Mouse (Mus musculus): ENCODE results near the gene Csdc2.

The Csdc2 gene

DNA sequence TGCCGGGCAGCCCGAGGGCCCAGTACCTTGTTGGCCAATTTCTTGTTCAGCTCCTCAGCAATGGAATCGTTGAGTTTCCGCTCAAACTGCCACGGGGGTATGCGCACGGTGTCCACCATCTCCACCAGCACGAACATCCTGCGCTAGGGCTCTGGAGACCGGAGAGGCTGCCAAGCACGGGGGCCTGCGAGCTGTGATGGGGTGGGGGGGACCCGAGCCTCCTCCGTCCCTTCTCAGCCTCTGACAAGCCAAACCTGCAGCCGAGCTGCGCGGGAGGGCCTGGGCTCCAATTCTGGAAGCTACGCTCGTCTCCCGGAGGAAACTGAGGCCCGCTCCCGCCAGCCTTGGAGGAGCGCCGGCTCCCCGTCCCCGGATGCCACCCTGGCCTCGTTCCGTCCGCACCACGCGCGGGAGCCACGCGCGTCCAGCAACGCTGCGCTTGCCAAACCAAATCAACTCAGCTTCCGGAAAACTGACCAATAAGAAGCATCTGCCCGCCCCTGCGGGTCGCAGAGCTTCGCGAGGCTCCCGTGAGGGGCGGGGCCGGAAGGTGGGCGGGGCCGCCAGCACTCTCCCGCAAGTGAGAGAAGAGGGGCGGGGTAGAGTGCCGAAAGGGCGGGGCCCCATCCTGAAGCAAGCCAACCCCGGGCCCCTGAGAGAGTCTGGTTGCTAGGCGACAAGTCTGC, 10.7 kb upstream of the Csdc2 start, which contains the start of gene Polr3h:
Gene Polr3h, minus strand, starts transcription at position 481 of the 686 bp plus-strand sequence.
- DNase-seq = peak; percentile 95 to 96

DNA sequence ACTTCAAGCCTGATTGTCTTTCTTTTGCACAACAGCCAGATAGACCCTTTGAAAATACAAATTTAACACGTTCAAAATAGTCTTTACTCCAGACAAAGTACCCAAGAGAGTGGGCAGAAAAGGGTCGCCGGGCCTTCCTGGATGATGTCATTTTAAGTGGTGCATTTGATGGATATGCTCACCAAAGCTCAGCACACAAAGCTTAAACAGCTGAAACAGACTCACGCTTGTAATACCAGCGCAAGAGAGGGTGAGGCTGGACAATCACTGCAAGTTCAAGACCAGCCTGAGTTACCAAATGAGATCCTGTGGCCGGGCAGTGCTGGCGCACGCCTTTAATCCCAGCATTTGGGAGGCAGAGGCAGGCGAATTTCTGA, 10.1 kb upstream of the Csdc2 start:
- DNase-seq = no peak

DNA sequence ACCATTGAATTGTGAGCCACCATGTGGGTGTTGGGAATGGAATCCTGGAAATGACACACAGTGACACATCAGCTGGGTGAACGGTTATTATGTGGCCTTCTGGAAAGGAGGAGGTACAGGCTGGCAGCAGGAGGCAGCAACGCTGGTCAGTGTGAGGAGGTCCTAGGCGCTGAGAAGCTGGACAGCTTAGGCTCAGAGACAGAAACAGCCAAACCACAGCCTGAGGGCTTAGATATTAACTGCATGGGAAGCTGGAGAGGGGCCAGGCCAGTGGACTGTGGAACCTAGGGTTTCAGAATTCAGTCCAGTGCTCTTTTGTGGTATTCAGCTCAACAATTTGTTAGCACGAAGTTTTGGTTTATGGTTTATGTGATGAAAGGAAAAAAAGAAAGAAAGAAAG, 8.8 kb upstream of the Csdc2 start:
- DNase-seq = peak; percentile 82 to 88

DNA sequence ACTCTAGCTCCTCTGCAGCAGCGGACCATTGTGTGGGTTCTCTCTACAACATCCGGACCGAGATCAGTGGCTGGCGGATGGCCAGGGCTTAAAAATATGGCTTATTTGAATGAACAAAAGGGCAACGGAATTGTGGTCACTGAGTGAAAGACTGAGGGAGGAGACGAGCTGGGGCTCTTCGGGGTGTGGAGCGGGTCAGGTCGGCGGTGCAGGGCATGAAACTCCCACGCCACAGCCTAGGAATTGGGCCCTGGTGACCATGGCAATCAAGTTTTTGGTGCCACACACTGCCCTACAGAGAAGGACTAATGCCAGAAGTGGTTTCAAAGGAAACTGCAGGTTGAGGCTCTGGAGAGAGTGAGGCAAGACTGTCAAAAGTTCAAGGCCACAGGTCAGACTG, 8.3 kb upstream of the Csdc2 start:
- DNase-seq = peak; percentile 61 to 74

DNA sequence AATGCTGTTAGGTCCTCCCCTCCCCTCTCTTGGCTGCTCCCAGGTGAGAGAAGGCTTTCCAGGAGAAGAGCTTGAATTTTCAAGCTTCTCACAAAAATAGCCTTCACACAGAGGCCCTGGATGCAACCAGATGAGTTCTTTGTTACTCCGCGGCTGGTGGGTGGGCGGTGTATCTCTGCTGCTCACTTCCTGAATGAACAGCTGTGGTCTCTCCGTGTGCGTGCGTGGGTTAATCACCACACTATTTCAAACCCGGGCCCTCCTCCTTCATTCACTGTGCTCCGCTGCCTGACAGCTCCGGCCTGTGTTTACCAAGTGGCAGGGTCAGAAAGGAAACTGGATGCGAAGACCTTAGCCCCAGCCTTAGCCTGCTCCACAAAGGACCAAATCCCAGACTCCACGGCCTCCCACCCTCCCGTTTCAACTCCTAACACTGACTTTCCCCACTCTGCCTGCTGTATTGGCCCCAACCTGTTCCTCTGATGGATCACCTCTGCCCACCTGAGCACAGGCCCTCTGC, 3.5 kb upstream of the Csdc2 start:
- no peak for DNase-seq

DNA sequence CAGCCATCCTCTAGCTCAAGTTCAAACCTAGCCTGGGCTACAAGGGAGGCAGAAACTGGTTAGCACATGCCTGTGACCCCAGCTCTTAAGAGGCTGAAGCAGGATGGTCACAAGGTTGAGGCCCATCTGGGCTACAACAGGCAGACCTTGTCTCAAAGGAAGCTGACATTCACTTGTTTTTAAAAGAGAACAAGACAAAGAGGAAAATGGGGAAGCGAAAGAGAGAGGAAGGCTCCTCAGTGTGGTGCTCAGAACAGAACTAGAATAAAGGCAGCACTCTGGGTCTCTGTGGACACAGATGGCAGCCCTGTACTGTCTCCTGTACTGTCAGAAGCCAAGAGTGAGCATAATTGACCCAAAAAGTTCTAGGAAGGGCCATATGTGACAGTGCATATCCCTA, 2.6 kb upstream of the Csdc2 start:
- no peak for DNase-seq

DNA sequence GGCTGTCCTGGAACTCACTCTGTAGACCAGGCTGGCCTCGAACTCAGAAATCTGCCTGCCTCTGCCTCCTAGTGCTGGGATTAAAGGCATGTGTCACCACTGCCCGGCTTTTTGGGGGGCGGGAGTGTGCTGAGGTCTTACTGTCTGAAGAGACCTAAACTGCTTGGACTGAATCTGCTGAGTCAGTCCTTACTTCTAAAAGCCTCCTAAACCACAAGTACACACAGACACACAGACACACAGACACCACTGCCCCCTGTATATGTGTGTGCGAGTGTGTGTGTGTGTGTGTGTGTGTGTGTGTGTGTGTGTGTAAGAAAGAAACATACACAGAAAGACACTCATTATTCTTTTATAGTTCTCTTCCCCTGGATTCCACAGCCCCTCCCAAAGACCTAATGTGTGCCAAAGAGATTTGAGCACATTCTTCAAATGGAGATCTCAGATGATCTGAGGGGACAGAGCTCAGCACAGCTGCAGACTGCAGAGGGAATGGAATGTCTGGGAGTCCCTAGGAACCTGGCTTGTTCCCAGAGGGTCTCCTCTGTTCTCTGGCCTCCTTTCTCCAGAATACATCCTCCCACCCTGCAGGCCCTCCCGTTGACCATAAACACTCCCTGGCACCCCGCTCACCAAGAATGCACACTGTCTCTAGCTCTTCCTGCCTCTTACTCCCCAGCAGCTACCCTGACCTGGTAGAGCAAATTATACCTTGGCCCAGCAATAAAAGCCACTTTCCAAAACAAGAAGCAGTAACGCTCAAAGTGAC, 506 bp upstream of the Csdc2 start:
- DNase-seq = no peak

DNA sequence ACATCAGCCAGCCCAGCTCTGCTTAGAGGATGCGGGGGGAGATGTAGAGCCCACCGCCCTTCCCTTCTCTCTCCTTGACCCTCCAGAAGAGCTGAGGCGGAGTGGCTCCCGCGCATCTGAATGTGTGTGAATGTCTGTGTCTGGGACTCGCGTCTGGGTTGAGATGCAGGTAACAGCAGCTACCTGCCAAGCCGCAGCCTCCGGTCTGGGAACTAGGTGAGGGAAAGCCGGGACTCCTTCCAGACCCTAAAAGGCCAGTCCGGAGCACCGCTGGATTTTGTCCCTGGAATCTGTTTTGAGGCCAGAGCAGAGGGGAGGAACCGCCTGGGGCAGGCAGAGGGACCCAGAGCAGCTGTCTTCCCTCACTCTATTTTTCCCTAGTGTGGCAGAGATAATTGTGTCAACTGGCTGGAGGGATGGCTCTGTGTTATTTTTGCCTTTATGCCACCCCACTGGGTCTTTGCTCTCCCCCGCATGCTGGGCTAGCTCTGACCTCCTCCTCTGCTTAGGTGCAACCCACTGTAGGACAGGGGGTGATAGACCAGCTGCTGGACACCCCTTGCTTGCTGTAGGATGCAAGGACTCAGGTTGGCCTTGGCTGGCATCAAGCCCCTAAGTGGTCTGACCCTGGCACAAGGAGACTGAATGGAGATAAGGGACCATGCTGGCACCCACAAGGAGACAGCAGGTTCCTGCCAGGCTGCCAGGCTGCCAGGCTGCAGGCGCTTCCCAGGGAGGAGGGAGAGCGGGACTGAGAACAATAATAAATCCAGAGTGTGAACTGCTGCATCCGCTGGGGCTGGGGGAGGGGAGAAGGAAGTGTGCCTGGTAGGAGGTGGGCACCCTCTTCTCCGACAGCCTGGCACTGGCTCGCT, 776 bp downstream of the Csdc2 start:
- no peak for DNase-seq

DNA sequence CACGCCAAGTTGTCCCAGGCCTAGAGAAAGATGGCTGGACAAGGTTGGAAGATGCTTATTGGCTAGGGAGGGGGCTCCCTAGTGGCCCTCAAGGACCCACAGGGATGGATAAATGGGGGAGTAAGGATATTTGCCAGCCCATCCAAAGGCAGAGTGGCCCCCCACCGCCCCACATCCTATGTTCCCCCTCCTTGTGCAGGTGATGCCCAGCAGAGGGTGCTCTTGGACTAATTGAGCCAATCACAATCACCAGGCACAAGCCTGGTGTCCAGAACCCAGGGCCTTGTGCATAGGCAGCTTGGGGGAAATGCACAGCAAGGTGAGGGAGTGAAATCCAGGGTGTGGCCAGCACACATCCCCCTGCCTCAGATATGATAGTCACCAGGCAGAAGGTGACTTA, 1.7 kb downstream of the Csdc2 start:
- DNase-seq = peak in 1 of 2 experiments; percentile 52

DNA sequence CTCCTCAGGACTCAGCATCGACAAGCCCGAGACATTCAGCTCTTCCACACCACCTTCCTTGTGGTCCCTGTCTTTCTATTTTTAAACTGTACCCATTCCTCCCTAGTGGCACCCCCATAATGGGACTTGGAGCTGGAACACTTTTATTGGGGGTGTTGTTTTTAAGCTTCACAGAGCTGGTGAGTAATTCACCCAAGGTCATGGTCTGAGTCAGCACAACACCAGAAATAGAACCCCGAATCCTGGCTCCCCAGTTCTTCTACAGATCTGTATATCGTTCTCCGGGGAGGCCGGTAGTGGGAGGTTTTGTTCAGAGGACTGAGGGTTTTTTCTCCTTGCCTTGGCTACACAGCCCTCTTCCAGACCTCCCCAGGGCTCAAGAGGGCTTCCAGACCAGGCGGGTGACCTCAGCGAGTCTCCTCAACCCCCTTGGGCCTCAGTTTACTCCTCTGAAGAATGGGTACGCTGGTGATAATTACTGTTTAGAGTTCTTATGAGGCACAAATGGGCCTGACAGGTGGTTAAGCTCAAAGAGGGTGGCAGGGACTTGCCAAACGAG, 2.7 kb downstream of the Csdc2 start:
- DNase-seq = no peak

DNA sequence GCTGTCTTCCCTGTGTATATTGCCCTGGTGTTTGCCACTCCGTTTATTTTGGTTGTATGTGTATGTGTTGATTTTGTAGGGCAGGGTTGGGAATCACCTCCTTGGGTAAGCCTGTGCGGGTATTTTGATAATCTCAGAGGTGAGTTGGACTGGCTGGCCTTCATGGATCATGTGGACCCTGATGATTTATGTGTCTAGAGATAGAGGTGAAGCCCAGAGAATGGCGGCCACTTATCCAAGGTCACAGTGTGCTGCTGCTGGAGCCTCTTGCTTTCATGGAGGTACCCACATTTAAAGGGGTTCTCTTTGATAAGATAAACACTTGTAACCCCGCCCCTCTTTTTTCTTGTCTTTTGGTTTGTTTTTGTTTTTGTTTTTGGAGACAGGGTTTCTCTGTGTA, 3.2 kb downstream of the Csdc2 start:
- no peak for DNase-seq

DNA sequence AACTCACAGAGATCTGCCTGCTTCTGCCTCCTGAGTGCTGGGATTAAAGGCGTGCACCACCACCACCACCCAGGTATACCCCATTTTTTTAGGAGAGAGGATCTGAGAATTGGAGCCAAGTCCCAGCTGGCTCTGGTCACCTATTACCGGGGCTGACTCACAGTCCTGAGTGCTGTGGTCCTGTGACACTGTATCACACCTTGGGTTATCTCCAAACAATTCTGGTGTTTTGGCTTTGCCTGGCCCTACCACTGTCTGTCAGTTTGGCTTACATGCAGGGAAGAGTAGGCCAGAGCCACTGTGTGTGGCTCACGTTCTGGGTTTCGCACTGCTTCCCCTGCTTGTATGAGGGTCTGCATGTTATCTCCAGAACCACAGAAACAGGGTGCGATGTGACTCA, 3.7 kb downstream of the Csdc2 start:
- DNase-seq = no peak

DNA sequence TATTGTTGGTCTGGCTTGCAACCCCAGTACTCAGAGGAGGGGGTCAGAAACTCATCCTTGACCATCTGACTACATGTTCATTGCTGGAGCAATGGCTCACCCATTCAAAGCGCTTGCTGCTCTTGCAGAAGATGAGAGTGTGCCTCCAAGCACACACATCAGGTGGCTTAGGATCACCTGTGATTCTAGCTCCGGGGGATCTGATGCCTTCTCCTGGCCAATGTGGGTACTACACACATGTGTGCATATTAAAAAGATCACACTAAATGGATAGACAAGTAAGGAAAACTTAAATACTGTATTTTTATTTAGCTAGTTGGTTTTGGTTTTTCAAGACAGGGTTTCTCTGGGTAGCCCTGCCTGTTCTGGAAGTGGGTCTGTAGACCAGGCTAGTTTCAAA, 4.5 kb downstream of the Csdc2 start:
- no peak for DNase-seq

DNA sequence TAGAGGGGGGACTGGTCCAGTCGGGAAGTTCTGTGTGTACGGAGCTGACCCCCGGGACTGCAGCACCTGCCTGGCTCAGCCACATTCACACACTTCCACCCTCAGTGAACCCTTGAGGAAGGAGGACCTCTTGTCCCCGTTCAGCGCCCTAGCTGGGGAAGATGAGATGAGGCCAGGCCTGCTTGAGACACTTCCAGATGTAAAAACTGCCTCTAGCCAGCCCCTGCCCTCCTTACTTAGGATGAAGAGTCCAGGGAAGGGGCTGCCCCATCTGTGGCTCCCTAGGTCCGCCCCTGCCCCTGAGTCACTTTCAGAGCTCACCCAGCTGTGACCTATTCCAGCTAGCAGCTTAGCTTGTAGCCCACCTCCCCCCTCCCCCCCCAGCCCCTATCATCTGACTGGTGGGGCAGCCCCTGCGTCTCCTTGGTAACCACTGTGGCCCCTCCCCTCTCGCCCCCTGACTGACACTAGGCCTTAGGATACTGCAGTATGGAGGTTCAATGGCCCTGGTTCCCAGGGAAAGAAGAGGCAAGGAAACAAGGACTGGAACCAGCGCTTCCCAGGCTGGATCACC, 6.7 kb downstream of the Csdc2 start:
- no peak for DNase-seq

DNA sequence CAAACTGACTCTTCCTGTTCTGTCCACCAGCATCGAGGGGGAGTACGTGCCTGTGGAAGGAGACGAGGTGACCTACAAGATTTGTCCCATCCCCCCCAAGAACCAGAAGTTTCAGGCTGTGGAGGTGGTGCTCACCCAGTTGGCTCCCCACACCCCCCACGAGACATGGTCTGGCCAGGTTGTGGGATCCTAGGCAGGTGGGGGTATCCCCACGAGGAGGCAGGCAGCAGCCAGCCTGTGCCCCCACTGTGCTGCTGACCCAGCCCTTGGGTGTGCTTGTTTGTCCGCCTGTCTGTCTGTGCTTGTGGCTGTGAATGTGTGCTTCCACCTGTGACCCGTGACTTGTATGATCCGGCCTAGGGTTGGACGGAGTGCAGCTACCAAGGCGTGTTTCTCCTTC, 12.5 kb downstream of the Csdc2 start:
- DNase-seq = no peak

DNA sequence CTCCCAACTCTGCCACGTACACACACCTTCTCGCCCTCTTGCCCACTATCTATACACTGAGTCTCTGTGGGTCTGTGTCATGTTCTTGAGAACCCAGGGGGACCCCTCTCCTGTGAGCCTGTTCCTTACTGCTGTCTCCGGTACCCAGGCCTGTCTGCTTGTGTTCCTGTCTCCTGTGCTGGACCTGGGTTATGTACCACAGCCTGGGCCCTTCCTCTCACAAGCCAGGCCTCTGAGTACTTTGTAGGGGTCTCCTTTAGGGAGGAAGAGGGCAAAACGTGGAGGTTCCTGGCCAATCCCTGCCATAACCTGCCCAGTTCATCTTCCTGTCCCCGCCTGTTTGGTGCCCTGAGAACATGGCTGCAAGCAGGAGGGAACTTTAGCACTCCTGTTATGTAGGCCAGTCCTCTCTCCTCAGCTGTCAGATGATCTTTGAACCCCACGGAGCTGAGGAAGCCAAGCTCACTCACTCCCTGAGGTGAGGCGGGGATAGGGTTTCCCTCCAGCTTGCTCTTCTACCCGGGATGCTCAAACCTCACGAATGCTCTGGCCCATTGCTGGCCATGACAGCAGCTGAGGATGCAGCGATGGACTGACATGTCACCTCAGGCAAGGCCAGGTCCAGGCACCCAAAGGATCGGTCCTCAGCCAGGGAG, 13.0 kb downstream of the Csdc2 start:
- DNase-seq = peak; percentile 50 to 57

DNA sequence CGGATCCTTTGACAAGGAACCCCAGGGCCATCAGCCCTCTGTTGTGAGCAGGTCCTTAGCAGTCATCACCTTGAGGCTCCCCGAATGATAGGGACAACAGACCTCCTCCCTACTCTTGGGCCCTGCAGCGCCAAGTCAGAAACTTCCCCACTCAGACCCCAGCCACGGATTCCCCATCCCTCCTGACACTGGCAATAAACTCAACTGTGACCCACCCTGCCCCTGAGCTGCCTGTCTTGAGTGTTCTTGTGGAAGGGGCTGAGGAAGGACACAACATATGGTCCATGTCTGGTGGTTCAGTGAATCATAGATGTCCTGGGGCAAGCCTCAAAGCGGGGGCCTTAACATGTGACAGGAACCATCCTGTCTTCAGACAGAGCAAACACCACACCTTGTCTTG, 14.2 kb downstream of the Csdc2 start:
- no peak for DNase-seq

DNA sequence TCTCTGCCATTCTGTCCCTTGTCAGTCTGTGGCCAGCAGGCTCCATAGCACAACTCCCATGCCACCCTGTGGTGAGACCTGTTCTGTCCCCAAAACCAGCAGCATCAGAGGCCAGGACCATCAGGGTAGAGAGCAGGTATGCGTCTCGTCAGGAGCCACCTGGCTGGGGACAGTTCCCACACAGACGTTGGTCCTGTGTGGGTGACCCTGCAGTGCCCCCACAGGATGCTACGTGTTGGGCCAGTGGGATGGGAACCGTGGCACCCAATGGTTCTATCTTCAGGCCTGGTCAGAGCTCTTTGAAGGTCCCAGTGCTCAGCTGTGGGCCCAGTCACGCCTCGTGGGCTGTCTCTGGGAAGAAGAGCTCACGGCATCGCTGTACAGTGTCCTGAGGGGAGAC, 14.6 kb downstream of the Csdc2 start:
- no peak for DNase-seq

DNA sequence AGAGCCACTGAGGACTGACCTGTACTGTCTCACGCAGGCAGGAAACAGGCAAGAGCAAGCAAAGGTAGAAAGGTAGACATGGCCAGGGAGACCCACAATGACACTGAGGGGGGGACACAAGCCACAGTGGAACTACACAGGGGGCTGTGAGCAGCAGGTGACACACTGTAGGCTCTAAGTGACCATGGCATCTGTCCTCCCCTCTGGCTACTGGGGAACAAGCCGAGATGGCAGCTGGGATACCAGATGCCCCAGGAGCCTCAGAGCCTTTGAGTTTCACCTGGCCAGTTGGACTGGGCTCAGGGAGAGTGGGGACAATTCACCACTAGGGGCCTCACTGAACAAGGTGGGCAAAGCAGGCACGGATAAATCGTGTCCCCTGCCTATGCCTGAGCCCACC, 15.8 kb downstream of the Csdc2 start:
- DNase-seq = no peak

DNA sequence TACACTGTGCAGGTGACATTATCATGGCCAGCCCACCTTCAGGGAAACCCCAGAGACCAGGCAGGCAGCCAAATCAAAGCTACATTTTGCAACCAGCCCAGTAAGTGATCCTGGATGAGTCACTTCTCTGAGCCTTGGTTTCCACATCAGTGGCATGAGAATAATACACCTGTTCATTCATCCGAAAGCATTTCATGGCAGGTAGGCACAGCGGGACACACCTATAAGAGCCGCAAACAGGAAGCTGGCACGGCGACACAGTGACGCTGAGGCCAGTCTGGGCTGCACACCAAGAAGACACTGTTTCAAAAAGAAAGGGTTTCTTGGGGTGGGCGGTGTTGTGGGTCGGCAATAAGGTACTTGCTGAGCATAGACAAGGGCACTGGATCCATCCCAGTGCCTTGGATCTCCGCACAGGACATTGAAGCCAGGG, 17.6 kb downstream of the Csdc2 start:
- no peak for DNase-seq

DNA sequence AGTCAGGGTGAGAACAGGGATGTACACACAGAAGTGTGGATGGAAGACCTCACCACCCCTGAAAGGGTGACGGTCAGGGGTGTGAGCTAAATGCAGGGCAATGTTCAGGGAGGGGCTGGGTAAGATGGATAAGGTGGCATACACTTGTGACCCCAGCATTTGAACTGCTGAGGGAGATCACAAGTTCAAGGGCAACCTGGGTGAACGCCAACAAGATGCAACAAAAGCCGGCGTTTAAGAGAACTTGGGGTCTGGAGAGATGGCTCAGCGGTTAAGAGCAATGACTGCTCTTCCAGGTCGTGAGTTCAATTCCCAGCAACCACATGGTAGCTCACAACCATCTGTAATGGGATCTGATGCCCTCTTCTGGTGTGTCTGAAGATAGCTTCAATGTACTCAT, 18.2 kb downstream of the Csdc2 start:
- DNase-seq = no peak

DNA sequence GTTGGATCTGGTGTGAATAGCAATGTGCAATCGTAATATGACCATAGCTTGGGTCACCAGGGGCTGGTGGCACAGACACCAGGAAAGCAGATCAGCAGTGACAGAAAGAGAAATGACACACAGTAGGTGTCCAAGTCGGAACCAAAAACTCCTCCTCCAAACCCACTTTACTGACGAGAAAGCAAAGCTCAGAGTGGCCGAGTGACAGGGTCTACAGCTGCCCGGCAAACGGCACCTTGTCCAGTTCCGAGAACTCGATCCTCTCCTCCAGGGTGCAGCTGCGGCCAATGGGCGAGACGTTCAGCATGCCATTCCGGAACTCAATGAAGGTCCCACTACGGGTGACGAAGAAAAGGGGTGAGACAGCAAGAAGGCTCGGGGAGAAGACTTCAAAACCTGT, 18.9 kb downstream of the Csdc2 start:
- no peak for DNase-seq
